Mouse (Mus musculus) G1E (cell line): ENCODE measurements at regions not wholly inside any gene's neighbourhood (a gene's known extent, or its start where the extent isn't known, plus 50 kb on each side); places are given as distances from the start of the nearest gene placed in this dataset.

ENCODE experiments used
- ATAC-seq: 2 replicates; pipeline ENCODE4 v1.8.0; 2016; ENCODE audit warnings: mild to moderate bottlenecking; ENCODE audit not compliant: insufficient number of reproducible peaks, poor library complexity, low FRiP score, severe bottlenecking; ENCODE audit errors: extremely low read depth
- DNase-seq: peaks from one replicate; pipeline ENCODE4 v3.0.0; 2012; ENCODE audit warnings: low spot score
- H3K27me3 ChIP-seq: 2 replicates; pipeline ENCODE4 v1.6.1; 2012; ENCODE audit warnings: mild to moderate bottlenecking, low read length, inconsistent platforms; ENCODE audit not compliant: insufficient read depth
- H3K36me3 ChIP-seq: replicated peaks from 2 replicates; pipeline ENCODE3; 2012; ENCODE audit warnings: mild to moderate bottlenecking, inconsistent platforms
- H3K4me1 ChIP-seq: 2 replicates; pipeline ENCODE4 v1.6.1; 2012; ENCODE audit warnings: low read depth, low read length, inconsistent platforms, mixed read lengths; ENCODE audit not compliant: insufficient read depth
- H3K4me3 ChIP-seq: 2 replicates; pipeline ENCODE4 v1.5.1; 2012; ENCODE audit warnings: low read depth, mild to moderate bottlenecking, inconsistent platforms, low read length, moderate library complexity, mixed read lengths
- H3K9me3 ChIP-seq: replicated peaks from 2 replicates; pipeline ENCODE4 v1.6.1; 2012; ENCODE audit warnings: inconsistent platforms
- GATA1 ChIP-seq: IDR thresholded peaks from 2 replicates; pipeline ENCODE4 v1.6.1; 2012; ENCODE audit warnings: borderline replicate concordance, low read length, inconsistent platforms, mixed read lengths

DNA sequence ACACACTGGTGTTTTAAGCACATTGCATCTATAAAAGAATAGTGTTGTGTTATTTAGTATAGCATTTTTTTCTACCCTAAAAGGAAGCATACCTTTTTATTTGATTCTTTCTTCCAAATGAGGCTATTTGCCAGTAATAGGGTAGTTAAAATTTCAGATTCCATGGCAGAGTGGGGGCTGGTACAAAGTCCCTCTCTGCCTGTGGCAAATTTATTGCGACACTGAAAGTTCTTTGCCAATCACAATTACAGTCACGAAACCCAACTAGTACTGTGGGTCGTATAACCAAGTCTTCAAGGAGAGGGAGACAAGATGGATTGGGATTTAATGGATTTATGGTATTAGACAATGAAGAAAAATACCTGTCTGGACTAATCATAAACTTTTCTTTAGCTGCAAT, 51.9 kb upstream of the Esrrg start:
- Histone ChIP-seq H3K36me3 (no peaks in the 10 kb centered on the region), H3K4me3 (no peak overlapping the region), H3K9me3 (peaks cover 32% of the 10 kb centered on the region), H3K4me1 (no peaks in the 10 kb centered on the region), H3K27me3 (no peaks in the 10 kb centered on the region)
- ATAC-seq (no peak), DNase-seq (no peak)
- TF ChIP-seq GATA1 = no peak
